Mouse (Mus musculus) testis, adult 2 months (tissue): ENCODE data around the gene Vdr.

Source experiments
- CTCF ChIP-seq: fragments of 200-500 bp; IDR thresholded peaks from 2 replicates; pipeline ENCODE4 v1.5.1; 2012; ENCODE audit warnings: low read depth, mild to moderate bottlenecking, inconsistent platforms, low read length, moderate library complexity; ENCODE audit not compliant: control insufficient read depth, insufficient read depth, insufficient replicate concordance
- POLR2A ChIP-seq: fragments of 200-500 bp; IDR thresholded peaks from 2 replicates; pipeline ENCODE4 v1.6.1; 2012; ENCODE audit warnings: low read depth, mild to moderate bottlenecking, inconsistent platforms, low read length, moderate library complexity; ENCODE audit not compliant: control insufficient read depth

- TF ChIP-seq POLR2A, result no peak
- TF ChIP-seq CTCF, result no peak
Observed at GRCm38 (mm10) chr15:97927821-97928220, 17.4 kb upstream of the Vdr start.
